In genomic region chr14:73313396-73313795, GRCm38 (mm10) we compare ENCODE assay signal across 11 mouse cellular contexts. TPM values are rescaled to one million over a fixed set of nuclear protein-coding genes. Genes with fewer than 3 reads are reported as not detected.
A peak's percentile ranks its signal among the peaks of the same experiment; 100 is the strongest.
DNase-seq lines count a peak whose midpoint lies in the region; ATAC-seq and TF ChIP-seq lines count a peak whose summit lies in the region.
"Had no signal": no experiment of that assay in that cellular context is flagged by ENCODE, and none has a peak within 500 bp of the region (broad histone marks: within the 10 kb centered on the region; RNA-seq: fewer than 3 reads in every experiment).

No protein-coding gene starts in this region.

- H3K36me3 ChIP-seq in lung, embryonic 16.5 days (ENCODE audit: control insufficient read depth, insufficient read depth, low read length), result no peaks in the 10 kb centered on the region
- H3K36me3 ChIP-seq in embryonic facial prominence, embryonic 13.5 days, result no peaks in the 10 kb centered on the region

- no peaks in the 10 kb centered on the region for H3K9me3 ChIP-seq in lung, embryonic 16.5 days (ENCODE audit: control insufficient read depth, low read length)
- no peaks in the 10 kb centered on the region for H3K9me3 ChIP-seq in embryonic facial prominence, embryonic 13.5 days

- TF ChIP-seq POLR2A in lung, adult 2 months (IDR thresholded peaks at IDR 0.05; ENCODE audit: borderline replicate concordance, extremely low read depth, low read depth, low read length), result no peak

- no peak overlapping the region for H3K27ac ChIP-seq in lung, embryonic 16.5 days (ENCODE audit: low read length)
- no peak overlapping the region for H3K27ac ChIP-seq in embryonic facial prominence, embryonic 13.5 days
- H3K27ac ChIP-seq: hindbrain, postnatal 0 days; macrophage had no signal

- TF ChIP-seq CTCF in lung, adult 2 months (IDR thresholded peaks at IDR 0.05; ENCODE audit: insufficient read depth, low read length), result no peak

- H3K27me3 ChIP-seq in lung, embryonic 16.5 days (ENCODE audit: control insufficient read depth, insufficient read depth, low read depth, low read length), result no peaks in the 10 kb centered on the region
- no peaks in the 10 kb centered on the region for H3K27me3 ChIP-seq in embryonic facial prominence, embryonic 13.5 days

- H3K4me2 ChIP-seq in lung, embryonic 16.5 days (ENCODE audit: low read depth, low read length), result no peak overlapping the region
- no peak overlapping the region for H3K4me2 ChIP-seq in embryonic facial prominence, embryonic 13.5 days

- 0 out of 2 replicates have a peak, but pooled peaks have one; percentile 26 for ATAC-seq in lung, embryonic 16.5 days (ENCODE audit: low read depth)
- ATAC-seq in embryonic facial prominence, embryonic 13.5 days (ENCODE audit: insufficient number of reproducible peaks, insufficient read depth, low FRiP score, low TSS enrichment, low read depth), result peak; percentile 48; the same call in 1 of the 2 replicates
- peak; percentile 98 for ATAC-seq in megakaryocyte-erythroid progenitor cell, adult 5-6 weeks (replicated peaks; ENCODE audit: low FRiP score, low TSS enrichment, poor library complexity, severe bottlenecking)
- ATAC-seq: hindbrain, postnatal 0 days had no signal

- no peaks in the 10 kb centered on the region for H3K4me1 ChIP-seq in lung, embryonic 16.5 days (replicated peaks; ENCODE audit: control insufficient read depth, insufficient read depth, low read length)
- peaks cover 4% of the 10 kb centered on the region; the same call in 1 of the 2 replicates for H3K4me1 ChIP-seq in lung, adult 2 months (ENCODE audit: control insufficient read depth, insufficient read depth, low read length)
- H3K4me1 ChIP-seq in embryonic facial prominence, embryonic 13.5 days, result no peaks in the 10 kb centered on the region

- no peak overlapping the region for H3K9ac ChIP-seq in lung, embryonic 16.5 days (ENCODE audit: low read length)
- H3K9ac ChIP-seq in embryonic facial prominence, embryonic 13.5 days, result no peak overlapping the region

- no peak for DNase-seq in lung, adult 2 months
- peak; percentile 44 for DNase-seq in Muller cell, postnatal 12 days (ENCODE audit: inconsistent ontology term)
- DNase-seq in adrenal gland, postnatal 14 days, result no peak
- DNase-seq in adrenal gland, adult (ENCODE audit: inconsistent age in 2 of 2, low spot score in 1 of 2), result no peak
- DNase-seq: layer of hippocampus, postnatal 36 days; thymus, adult 18-20 months had no signal

- no peak overlapping the region for H3K4me3 ChIP-seq in lung, embryonic 16.5 days (ENCODE audit: low read length)
- H3K4me3 ChIP-seq in lung, adult 2 months (replicated peaks; ENCODE audit: extremely low read depth, low read depth, low read length), result no peak overlapping the region
- H3K4me3 ChIP-seq in embryonic facial prominence, embryonic 13.5 days, result no peak overlapping the region

- WGBS in lung, embryonic 16.5 days, result 30% methylated on average over 5 of the region's 5 CpGs
- 52% methylated on average over 5 of the region's 5 CpGs for WGBS in lung, adult 2 months
- 36% methylated on average over 5 of the region's 5 CpGs for WGBS in embryonic facial prominence, embryonic 13.5 days

RNA-seq across cellular contexts. Expression of gene Rb1, which starts 12.2 kb away (rescaled TPM):
- 14.4 and 15.6 TPM in 2 replicates for polyA plus RNA-seq in lung, embryonic 16.5 days (2015; fragmentation: Nextera tagmentation; extraction: Ambion mirVana)
- polyA plus RNA-seq in lung, adult 2 months (2012; rRNA removed), result 4.1 and 7.8 TPM in 2 replicates
- polyA plus RNA-seq in embryonic facial prominence, embryonic 13.5 days (2015; fragmentation: Nextera tagmentation; extraction: Ambion mirVana), result 19.1 and 27.9 TPM in 2 replicates
- total RNA-seq in megakaryocyte-erythroid progenitor cell, adult 5-6 weeks (2014; fragmentation: Nextera tagmentation), result 48.3 and 62.1 TPM in 2 replicates
- total RNA-seq in megakaryocyte-erythroid progenitor cell, adult 5-6 weeks (2017), result 28.6 and 29.6 TPM in 2 replicates
- total RNA-seq in adrenal gland, postnatal 14 days (2021), result 25.8 and 27.1 TPM in 2 replicates

Comparison
In these comparisons a context has a peak if more than half of its experiments do, and no peak if none do; other contexts are left out.
1. ATAC-seq: peak in every context shown above with its lines; median percentile 98 in megakaryocyte-erythroid progenitor cell, adult 5-6 weeks; 48 in embryonic facial prominence, embryonic 13.5 days; 26 in lung, embryonic 16.5 days.